Mouse (Mus musculus) forebrain, embryonic 10.5 days (tissue): Measurements from ENCODE around the gene Rgs2. TPM values are rescaled to one million over a fixed set of nuclear protein-coding genes. Genes with fewer than 3 reads are reported as not detected.

Experiments used
- DNase-seq: peaks from one replicate; pipeline ENCODE4 v3.0.0-alpha.2; 2017; ENCODE audit warnings: low spot score; ENCODE audit errors: extremely low spot score
- H3K27ac ChIP-seq: fragments of 300-500 bp; sonication (generic); 2 replicates; pipeline ENCODE4 v1.5.1; 2016; ENCODE audit warnings: mild to moderate bottlenecking
- H3K27me3 ChIP-seq: fragments of 300-500 bp; sonication (generic); 2 replicates; pipeline ENCODE4 v1.6.1; 2016; ENCODE audit warnings: mild to moderate bottlenecking; ENCODE audit not compliant: poor library complexity, severe bottlenecking
- H3K36me3 ChIP-seq: fragments of 300-500 bp; sonication (generic); replicated peaks from 2 replicates; pipeline ENCODE4 v1.6.1; 2016; ENCODE audit warnings: mild to moderate bottlenecking, moderate library complexity
- H3K4me1 ChIP-seq: fragments of 300-500 bp; sonication (generic); 2 replicates; pipeline ENCODE4 v1.6.1; 2016
- H3K4me3 ChIP-seq: fragments of 300-500 bp; sonication (generic); 2 replicates; pipeline ENCODE4 v1.5.1; 2016; ENCODE audit warnings: mild to moderate bottlenecking, moderate library complexity
- H3K9me3 ChIP-seq: fragments of 300-500 bp; sonication (generic); 2 replicates; pipeline ENCODE4 v1.6.1; 2016; ENCODE audit warnings: mild to moderate bottlenecking, moderate library complexity
- WGBS: fragments of 180-500 bp; shearing (Covaris S2); methylation state at CpG from one replicate; pipeline ENCODE4 v1.1.7; 2016; 5-methylcytosine and 5-hydroxymethylcytosine counted together
- polyA plus RNA-seq: library from polyadenylated mRNA; unstranded; fragments of >200 nt; fragmentation: Nextera tagmentation; extraction: Ambion mirVana; gene quantifications from 2 replicates; pipeline ENCODE4 v1.2.1, GENCODE M21; 2016

Rgs2 gene
- polyA plus RNA-seq, 1 experiment from 2014 or later, result 34.2 TPM

- no peaks in the 10 kb centered on the region for H3K27me3 ChIP-seq
- no peaks in the 10 kb centered on the region for H3K4me1 ChIP-seq
- H3K36me3 ChIP-seq, result no peaks in the 10 kb centered on the region
- H3K27ac ChIP-seq, result no peak overlapping the region
- H3K4me3 ChIP-seq, result no peak overlapping the region
- DNase-seq, result no peak
- 93% methylated on average over 2 of the region's 2 CpGs for WGBS
- H3K9me3 ChIP-seq, result no peaks in the 10 kb centered on the region
Measured at GRCm38 (mm10) chr1:143974637-143975036, 29.3 kb downstream of the Rgs2 start.

- no peak overlapping the region for H3K27ac ChIP-seq
- no peaks in the 10 kb centered on the region for H3K9me3 ChIP-seq
- no peak for DNase-seq
- H3K4me1 ChIP-seq, result no peaks in the 10 kb centered on the region
- no peak overlapping the region for H3K4me3 ChIP-seq
- 92% methylated on average over 3 of the region's 3 CpGs for WGBS
- H3K27me3 ChIP-seq, result no peaks in the 10 kb centered on the region
- H3K36me3 ChIP-seq, result no peaks in the 10 kb centered on the region
Measured at GRCm38 (mm10) chr1:143962301-143962700, 41.7 kb downstream of the Rgs2 start.

GRCm38 (mm10) chr1:143960340-143960739, 43.6 kb downstream of the Rgs2 start:
- WGBS, result 89% methylated on average over 2 of the region's 2 CpGs
- Histone ChIP-seq H3K27ac (no peak overlapping the region), H3K9me3 (no peaks in the 10 kb centered on the region), H3K4me1 (no peaks in the 10 kb centered on the region), H3K36me3 (no peaks in the 10 kb centered on the region), H3K27me3 (no peaks in the 10 kb centered on the region), H3K4me3 (no peak overlapping the region)
- DNase-seq, result no peak

- no peak for DNase-seq
- WGBS, result 86% methylated on average over 1 of the region's 1 CpGs
- H3K4me3 ChIP-seq, result no peak overlapping the region
Measured at GRCm38 (mm10) chr1:143956090-143956489, 47.9 kb downstream of the Rgs2 start.

GRCm38 (mm10) chr1:143952841-143953240, 51.1 kb downstream of the Rgs2 start:
- no peaks in the 10 kb centered on the region for H3K4me1 ChIP-seq
- 90% methylated on average over 2 of the region's 2 CpGs for WGBS
- no peaks in the 10 kb centered on the region for H3K36me3 ChIP-seq
- H3K9me3 ChIP-seq, result no peaks in the 10 kb centered on the region
- H3K27me3 ChIP-seq, result no peaks in the 10 kb centered on the region
- DNase-seq, result no peak
- no peak overlapping the region for H3K4me3 ChIP-seq
- no peak overlapping the region for H3K27ac ChIP-seq

More at GRCm38 (mm10) chr1:143956090-143956489, 47.9 kb downstream of the Rgs2 start:
- Histone ChIP-seq H3K27ac (no peak overlapping the region), H3K36me3 (no peaks in the 10 kb centered on the region), H3K9me3 (no peaks in the 10 kb centered on the region), H3K4me1 (no peaks in the 10 kb centered on the region), H3K27me3 (no peaks in the 10 kb centered on the region)

Other genes with a start within 250 kb of the Rgs2 start
- 33.5 and 36.1 TPM in 2 replicates for gene Trove2, start 227.1 kb downstream of the Rgs2 start, polyA plus RNA-seq
- gene Uchl5, start 226.9 kb downstream of the Rgs2 start, polyA plus RNA-seq, result 122 and 129 TPM in 2 replicates
- gene Rgs13, start 173.2 kb upstream of the Rgs2 start, polyA plus RNA-seq, result 0.17 and 0.38 TPM in 2 replicates
- not detected in 2 replicates for gene Rgs1, start 245.1 kb upstream of the Rgs2 start, polyA plus RNA-seq